Mouse (Mus musculus) lung, postnatal 36 days (tissue): ENCODE results near the gene Lime1.
A peak's percentile ranks its signal among the peaks of the same experiment; 100 is the strongest.

ENCODE experiments used
- DNase-seq: peaks from one replicate; pipeline ENCODE4 v3.0.0; 2022; ENCODE audit warnings: mixed read lengths

The Lime1 gene

DNA sequence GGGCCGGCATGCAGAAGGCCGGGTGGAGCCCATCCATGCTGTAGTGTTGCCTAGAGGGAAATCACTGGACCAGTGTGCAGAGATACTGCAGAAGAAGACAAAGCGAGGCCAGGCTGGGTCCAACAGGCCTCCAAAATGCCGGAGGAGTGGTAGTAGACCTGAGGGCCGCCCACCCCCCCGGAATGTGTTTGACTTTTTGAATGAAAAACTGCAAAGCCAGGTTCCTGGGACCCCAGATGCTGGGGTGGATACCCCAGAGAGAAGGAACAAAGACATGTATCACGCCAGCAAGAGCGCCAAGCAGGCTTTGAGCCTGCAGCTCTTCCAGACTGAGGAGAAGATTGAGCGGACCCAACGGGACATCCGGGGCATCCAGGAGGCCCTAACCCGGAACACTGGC, at the start of gene Lime1:
Gene Lime1, plus strand, starts transcription at position 301 of the 400 bp plus-strand sequence.
- DNase-seq = no peak

DNA sequence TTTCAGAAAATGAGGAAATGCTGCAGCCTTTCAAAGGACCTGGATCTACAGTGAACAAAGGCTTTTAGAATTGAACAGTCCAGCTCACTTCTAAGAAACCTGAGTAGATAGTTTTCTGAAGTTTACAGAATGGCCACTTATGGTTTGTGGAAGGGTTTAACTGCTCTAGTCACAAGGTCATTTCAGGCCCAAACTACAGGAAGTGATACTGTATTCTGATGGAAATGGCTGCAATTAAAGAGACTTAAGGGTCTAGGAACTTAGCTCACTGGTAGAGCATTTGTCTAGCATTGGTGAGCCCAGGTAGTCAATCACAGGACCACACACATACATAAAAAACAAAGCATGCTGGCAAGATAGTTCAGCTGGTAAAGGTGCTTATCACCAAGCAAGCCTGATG, 47.3 kb upstream of the Lime1 start:
- no peak for DNase-seq

DNA sequence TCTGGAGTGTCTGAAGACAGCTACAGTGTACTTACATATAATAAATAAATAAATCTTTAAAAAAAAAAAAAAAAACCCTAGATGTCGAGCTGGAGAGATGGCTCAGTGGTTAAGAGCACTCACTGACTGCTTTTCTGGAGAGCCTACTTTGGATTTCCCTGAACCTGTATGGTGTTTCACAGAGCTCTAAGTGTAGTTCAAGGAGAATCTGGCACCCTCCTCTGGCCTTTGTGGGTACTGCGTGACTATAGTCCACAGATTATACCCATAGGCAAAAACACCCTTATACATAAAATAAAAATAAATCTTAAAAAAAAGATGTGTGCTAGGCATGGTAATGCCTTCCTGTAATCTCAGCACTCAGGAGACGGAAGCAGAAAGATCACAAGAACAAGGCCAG, 45.9 kb upstream of the Lime1 start:
- peak; percentile 91 for DNase-seq

DNA sequence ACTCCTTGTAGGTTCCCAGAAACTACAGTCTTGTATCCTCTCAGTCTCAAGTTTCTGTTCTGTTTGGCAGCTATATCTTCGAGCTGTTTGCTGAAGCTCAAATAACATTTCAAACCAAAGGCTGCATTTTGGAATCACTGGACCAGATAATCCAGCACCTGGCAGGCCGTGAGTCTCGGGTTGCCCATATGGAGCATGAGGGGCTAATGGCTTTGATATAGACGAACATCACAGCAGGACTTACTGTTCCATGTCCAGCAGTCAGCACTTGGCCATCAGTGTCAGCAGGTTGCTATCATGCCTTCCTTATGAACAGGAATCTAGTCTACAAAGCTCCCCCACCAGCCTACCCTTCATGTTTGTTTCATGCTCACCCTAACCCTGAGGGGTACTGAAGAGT, 39.5 kb upstream of the Lime1 start:
- no peak for DNase-seq

DNA sequence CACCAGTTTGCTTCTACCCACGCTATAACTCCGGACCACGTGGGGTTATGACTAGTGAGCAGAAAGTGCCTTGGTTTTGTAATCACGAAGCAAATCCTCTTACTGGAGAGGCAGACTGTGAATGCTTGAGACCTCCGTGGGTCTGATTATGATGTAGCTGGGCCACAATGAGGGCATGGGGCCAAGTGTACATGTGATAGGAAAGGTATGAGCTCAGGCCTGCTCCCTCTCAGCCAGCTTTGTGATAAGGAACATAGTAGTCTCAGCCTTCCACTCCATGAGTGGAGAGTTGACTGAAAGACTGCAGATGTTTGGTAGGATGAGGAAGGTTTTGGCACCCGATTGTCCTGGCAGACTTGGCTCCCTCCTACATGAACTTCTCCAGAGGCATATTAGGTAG, 37.1 kb upstream of the Lime1 start:
- peak; percentile 21 for DNase-seq

DNA sequence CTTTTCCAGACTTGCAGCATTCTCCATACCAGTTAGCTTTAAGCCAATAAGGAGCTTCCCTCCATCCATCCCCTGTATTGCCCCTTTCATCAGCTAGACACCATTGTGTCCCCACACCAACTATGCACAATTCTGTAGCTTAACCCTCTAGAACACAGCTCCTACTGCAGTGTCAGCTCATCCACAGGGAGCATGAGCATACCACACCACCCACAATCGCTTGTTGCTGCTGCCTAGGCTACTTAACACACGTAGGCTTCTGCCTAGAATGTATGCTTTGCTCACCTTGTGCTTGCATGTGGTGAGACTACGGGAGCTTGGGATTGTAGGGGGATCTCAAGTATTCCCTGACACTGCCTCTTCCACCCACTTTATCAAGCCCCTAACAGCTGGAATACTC, 23.1 kb upstream of the Lime1 start:
- no peak for DNase-seq

DNA sequence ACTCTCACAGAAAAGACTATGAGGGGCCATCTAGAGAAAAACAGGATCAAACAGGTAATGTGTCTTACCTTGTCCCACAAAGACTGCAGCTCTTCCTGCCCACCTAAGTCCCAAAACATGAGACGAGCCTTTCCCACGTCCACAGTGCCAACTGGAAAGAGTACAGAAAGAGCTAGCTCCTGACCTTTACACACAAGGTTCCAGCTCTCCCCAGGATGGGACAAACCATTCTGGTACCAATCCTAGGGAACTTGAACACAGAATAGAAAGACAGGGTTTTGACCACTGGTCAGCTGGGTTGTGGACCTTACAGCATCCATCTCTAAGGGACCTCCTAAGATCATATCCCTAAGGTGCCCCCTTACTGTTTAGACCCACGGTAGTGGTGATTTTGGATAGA, 15.9 kb upstream of the Lime1 start:
- no peak for DNase-seq

DNA sequence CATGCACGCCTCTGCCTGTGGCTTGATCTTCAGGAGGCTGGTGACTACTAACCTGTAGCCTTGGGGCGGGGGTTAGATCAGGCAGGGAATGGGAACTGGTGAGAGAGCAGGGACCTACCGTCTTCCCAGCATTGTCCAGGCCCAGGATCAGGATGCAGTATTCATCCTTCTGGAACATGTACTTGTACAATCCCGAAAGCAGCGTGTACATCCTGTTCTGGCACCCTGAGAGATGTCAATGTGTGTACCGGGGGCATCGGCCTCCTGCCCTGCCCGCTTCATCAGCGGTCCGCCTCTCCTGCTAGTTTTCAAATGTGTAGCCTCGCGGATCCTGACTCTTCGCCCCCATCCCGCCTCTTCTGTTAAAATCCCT, 15.4 kb upstream of the Lime1 start:
- no peak for DNase-seq

DNA sequence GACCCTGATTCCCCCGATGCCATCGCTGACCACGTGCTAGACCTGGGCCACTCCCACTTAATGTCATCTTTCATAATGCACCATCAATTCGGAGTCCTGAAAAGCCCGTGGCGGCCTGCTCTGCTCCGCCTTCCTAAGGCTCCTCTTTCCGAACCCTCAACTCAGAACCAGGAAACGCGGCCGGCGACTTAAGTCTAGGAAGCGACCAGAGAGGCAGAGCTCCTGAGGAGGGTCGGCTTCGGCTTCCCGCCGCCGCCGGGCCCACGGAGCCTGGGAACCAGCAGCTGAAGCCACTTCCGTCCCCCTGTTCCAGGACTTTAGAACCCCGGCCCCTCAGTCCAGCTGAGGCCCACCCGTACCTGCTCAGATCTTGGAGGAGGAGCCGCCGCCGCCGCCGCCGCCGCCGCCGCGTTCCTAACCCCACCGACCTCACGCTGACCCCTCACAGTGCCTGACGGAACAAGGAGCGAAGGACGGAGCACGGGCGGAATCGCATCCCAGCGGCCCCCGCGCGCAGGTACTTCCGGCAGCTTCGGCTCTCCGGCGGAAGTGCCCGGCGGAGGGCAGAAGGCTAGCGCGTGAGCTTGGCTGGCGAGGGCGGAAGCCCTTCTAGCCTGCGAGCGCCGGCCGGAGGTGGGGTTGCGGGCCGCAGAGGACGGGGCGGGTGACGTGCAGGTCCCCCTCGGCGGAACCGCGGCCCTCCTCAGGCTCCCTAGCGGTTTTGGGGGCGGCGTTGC, 14.8 kb upstream of the Lime1 start, which contains the start of the genes Zgpat and Arfrp1:
Gene Zgpat, plus strand, starts transcription at position 69 of the 737 bp plus-strand sequence.
Gene Arfrp1, minus strand, starts transcription at position 545 of the 737 bp plus-strand sequence.
- peak; percentile 88 for DNase-seq

DNA sequence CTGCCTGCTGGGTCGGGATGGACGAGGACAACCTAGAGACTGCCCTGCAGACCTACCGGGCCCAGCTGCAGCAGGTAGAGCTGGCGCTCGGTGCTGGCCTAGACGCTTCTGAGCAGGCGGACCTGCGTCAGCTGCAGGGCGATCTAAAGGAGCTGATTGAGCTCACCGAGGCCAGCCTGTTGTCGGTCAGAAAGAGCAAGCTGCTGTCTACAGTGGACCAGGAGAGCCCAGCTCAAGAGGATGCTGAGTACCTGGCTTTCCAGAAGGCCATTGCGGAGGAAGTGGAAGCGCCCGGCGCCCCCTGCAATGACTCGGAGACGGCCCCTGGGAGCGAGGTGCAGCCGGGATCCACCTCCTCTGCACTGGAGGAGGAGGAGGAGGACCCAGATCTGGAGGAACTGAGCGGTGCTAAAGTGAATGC, 14.2 kb upstream of the Lime1 start:
- DNase-seq = no peak

DNA sequence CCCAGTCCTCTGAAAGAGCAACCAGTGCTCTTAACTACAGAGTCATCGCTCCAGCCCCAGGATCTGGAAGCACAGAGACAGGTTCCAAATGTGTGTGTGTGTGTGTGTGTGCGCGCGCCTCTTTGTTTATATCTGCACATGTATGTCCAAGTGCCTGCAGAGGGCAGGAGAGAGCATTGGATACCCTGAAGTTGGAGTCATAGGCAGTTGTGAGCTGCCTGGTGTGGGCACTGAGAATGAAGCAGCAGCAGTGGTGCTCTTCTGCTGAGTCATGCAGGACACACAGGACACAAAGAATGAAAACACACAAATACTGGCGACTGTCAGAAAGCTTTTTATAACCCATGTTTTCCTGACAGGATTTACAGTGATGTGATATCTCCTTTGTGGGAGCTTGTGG, 9.9 kb upstream of the Lime1 start:
- no peak for DNase-seq

DNA sequence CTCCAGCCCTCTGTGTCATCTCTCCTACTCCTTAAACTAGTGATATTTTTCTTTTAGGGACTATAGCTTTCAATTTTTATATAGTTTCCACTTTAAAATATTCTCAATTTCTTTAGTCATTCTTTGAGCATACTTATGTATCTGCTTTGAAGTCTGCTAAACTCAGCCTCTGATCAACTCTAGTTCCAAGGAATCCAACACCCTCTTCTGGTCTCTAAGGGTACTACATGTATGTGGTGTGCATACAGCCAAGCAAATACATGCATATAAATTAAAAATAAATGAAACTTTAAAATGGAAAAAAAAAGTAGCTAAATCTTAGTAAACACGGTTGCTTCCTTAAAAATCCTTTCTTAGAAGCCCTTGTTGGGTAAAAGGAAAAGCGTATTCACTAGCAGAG, 4.1 kb upstream of the Lime1 start:
- peak; percentile 72 for DNase-seq

DNA sequence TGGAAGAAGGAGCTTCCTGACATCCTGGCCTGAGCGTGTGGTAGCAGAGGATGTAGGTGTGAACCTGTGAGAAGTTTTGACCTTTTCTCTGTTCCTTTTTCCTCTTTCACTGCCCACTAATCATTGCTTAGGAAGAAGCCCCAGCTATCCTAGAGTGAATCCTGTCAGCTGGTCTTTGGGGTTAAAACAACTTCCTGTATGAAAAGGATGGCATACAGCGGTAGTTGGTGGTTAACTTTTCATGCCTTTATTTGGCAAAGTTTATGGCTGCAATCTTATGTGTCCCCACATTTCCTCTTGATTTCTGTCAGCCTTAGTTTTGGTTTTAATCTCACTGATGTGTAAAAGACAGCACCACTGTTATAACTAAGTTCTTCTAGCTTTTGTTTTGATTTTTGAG, 2.6 kb upstream of the Lime1 start:
- DNase-seq = no peak

DNA sequence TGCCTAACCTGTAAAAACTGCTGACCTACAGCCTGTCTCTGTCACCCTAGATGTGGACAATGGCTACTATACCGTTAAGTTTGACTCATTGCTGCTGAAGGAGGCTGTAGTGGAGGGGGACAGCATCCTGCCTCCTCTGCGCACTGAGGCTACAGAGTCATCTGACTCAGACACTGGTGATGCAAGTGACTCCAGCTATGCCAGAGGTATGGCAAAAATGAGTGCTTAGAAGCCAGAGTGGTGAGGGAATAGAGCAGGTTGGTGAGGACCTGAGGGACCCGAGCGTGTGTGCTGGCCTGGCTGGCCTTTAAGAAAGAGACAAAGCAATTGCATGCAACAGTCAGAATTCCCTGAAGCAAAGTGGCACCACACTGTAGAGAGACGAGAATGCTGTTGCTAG, 1.2 kb upstream of the Lime1 start:
- DNase-seq = no peak

DNA sequence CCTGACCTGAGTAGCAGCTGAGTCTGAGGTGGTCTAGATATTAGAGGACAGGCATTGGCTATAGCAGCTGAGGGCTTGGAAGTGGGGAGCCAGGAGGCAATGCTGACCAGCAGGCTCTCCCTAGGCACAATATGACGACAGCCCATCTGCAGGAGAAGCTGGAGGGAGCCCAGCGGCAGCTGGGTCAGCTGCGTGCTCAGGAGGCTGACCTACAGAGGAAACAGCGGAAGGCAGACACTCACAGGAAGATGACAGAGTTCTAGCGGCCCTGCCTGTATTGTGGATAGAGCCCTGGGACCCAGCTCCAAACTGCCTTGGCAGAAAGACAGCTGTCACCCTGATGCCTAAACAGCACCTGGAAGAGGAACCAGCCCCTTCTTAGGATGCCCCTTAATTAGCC, 373 bp downstream of the Lime1 start:
- no peak for DNase-seq

DNA sequence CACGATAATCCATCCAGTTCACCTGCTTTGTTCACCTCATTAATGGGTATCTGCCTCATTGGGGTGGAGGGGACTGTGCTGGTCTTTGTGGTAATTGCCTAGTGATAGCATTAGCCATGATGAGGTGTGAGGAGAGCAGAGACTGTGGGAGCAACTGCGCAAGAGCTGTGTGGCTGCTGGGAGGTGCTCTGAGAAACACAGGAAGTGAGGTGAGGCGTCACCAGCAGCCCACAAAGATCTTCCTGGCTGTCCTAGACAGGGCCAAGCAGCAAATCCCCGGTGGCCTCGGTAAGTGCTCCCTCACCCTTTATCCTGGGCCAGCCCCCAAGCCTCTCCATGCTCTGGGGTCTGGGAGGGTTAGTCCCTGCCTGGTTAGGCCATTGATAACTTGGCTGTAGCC, 1.2 kb downstream of the Lime1 start:
- no peak for DNase-seq

DNA sequence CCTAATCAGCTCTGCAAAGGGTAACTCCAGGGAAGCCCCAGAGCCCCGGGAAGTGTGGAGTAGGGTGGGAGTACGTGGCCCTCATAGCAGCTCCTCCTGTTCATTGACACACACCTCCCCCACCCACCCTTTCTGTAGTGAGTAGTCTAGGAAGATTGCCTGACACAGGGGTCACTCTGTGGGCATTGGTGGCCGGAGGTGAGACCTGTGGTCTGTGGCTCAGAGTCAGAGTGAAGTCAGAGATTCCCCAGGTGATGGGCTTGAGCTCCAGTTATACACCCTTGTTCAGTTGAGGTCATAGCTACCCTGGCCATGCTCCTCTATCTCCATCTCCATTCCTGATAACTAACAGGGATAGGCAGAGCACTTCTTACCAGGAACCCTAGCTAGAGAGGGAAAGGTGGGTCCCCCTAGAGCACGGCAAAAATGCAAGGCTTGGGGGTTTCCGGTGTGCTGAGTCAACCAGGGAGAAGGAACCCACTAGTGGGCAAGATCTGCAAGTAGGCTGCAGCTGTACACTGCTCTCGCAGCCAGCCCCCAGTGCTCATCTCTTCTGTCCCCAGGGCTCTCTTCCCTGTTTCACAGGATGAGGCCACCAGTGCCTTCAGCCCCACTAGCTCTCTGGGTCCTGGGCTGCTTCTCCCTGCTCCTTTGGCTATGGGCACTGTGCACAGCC, 1.9 kb downstream of the Lime1 start:
- no peak for DNase-seq

DNA sequence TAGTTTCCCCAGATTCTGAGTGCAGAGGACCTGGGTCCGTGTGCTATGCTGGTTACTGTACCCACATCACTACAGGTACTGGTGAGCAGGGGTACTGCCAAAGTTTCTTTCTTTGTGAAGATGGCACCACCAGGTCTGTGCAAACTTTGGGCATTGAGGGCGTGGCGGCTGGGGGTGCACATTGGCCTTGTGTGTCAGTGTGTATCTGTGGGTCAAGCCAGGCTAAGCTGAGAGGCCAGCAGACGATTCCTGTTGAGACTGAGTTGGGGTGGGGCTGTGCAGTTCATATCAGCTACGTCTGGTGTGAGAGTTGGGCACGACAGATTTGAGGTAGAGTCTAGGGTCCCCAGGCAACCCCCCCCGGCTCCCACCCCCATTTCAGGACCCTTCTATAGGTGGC, 4.6 kb downstream of the Lime1 start:
- DNase-seq = no peak

DNA sequence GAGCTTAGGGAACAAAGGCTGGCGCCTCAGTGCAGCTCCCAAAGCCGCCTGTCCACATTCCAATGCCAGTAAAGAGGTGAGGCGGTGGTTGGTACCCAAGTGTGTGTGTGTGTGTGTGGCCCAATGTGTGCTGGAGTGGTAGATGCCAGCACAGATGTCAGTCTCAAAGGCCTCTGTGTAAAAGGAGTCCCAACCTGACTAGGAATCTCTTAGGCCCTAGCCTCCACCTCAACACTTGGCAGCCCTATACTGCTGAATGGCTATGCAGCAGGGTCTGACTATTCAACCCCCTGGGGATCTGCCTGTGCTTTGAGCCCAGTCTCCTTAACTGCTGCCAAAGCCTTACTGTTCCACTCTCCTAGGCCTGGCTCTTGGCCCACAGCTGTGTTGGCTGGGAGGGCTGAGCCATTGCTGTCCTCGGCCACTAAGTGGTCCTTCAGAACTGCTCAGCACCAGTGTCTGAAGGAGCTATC, 5.1 kb downstream of the Lime1 start:
- peak; percentile 72 for DNase-seq

DNA sequence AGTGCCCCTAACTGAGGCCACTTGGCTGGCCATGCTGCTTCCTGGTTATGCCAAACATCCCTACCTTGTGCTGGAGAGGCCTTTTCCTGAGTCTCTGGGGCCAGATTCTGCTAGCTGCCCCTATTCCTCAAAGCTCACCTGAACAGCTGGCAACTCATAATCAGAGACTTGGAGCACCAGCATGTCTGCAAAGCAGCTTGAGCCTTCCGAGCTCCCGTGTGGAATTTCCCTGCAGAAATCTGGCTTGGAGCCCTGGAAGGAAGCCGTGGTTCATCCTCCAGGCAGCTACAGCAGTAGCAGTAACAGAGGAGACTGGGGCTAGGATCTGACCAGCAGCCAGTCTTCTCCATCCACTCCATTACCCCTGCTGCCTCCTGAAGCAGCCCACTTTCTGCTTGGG, 6.0 kb downstream of the Lime1 start:
- no peak for DNase-seq

DNA sequence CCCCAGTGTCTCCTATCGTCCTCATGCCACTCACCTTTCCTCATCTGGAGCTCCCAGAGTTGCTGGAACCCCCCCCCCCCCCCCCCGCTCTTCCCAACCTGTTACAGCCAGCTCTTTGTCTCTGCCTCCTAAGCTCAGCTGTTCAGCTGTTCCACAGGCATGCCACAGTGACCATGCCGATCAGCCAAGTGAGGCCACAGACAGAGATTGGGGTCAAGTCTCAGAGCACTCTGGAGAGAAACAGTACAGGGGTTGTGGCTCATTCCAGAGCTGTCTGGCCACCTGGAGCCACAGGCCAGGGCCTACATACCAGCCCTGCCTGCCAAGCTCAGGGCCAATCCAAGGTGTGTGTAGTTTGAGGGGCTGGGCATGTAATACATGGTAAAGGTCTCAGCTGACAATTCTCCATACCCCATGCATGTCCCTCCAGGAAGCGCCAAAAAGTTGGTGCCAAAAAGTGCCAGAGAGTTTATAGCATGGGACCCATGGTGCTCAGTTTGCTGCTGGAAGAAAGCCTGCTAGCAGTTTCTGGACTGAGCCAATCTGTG, 6.9 kb downstream of the Lime1 start:
- DNase-seq = no peak

DNA sequence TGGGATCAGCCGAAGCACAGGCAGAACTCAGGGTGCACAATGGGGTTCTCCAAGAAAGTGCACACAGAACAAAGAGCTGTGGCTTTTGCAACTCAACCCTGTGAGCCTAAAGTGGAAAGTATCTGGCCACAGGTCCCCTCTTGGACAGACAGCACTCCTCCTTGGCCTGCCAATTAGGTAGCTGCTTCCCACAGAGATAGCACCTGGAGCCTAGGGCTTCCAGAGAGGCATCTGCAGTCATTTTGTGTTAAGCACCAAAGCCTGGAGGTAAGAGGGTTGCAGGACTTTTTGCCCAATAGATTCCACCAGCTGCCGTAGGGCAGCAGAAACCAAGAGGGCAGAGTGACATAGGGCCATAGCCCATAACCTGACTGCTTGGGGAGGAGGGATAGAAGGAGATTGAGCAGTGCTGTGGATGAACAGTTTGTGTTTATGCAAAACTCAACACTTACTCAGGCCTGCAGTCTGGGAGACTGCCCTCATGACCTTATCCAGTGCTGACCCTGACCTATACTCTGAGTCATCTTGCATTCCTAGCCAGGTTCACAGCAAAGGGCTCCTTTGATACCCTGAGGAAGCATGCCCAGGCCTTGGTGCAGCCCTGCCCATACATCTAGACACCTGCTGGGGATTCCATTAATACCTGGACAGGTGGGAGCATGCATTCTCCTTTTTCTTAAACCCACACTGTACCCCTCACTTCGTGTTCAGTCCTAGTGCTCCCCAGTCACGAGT, 10.4 kb downstream of the Lime1 start:
- DNase-seq = no peak

DNA sequence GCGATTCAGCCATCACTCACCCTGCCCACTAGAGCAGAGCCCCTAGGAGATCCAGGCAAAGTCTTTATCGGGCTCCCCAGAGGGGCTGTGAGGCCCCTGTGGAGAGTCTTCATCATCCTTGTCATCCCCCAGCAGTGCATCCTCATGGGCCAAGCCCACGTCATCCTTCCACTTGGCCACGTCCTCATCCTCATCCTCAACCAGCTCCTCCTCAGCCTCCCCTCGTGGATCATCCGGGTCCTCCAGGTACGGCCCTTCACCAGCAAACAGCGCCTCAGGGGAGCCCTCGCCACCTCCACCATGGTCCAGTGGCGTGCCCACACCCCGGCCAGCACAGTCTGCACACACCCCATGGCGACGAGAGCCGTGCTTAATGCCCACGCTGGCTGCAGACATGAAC, 11.1 kb downstream of the Lime1 start:
- no peak for DNase-seq

DNA sequence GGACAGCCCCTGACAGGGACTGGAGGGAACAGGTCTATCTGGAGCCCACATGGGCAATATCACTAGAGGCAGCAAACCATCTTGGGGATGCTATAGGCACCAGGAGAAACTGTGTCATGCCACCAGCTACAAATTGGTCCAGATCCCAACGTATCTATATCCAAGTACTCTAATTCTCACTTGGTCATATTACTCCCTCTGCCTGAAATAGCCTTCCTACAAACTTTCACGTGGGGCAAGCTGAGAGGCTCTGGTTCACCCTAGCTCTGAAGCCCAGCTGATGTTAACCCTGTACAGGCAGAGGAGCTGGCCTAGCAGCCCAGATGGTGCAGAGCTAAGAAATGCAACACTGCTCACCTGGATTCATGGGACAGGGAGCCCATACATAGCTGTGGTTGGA, 11.7 kb downstream of the Lime1 start:
- no peak for DNase-seq
